Mouse (Mus musculus) thymus, postnatal 4 days (tissue): ENCODE measurements around the gene Mbtps1.
A peak's percentile ranks its signal among the peaks of the same experiment; 100 is the strongest.

Experiments used
- DNase-seq: peaks from one replicate; pipeline ENCODE4 v3.0.0; 2021

The Mbtps1 gene

DNA sequence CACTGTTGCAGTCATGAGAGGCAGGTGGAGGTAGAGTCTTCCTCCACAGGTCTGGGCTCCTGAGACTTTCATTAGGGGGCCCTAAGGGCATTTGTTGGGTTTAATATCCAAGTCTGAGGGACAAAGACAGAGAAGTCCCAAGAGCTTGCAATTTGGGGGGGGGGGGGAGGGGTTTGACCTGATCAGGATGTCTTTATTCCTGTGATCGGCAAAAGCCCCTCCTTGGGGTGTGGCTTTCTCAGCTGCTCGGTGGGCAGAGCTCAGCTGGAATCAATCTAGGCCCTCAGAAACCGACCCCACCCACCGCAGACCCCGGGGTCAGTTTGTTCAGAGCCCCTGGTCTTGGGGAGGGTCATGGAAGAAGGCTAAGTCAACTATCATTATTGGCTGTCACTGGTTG lies 56.9 kb downstream of the Mbtps1 start, which contains the start of gene Slc38a8:
Gene Slc38a8, minus strand, starts transcription at position 101 of the 400 bp plus-strand sequence.
- no peak for DNase-seq

DNA sequence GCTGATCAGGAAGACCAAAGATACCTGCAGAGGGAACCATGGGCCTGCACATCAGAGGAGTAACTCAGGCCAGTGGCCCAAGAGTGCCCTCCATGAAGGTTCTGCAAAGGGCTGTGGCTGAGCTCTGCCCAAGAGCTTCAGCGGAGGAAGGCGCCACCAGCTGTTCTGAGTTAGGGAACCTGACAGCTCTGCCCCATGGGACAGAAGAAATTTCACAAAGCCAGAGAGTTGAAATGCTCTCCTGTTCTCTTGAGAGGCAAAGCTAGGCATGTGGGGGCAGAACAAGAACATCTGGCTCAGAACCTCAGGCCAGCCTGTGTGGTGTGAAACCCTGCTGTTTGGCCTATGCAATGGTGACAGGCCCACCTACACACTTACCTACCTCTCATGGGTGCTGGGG lies 58.7 kb downstream of the Mbtps1 start:
- DNase-seq = no peak

DNA sequence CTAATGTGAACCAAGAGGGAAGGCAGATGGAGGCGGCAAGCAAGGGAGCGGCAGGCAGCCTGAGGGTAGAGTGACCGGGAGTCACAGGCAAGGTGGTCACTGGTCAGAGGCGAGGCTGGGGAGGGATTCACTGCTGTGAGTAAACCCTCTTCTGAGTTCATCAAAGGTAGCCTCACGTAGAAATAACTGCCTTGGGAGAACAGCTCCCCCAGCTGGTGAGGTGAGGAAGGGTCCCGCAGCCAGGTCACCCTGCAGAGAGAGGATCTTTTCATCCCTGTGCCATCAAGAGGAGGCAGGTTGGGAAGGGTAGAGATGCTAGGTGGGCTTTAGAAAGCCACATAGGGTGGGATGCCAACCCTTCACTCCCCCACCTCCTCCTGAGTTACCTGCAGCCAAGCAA lies 61.7 kb downstream of the Mbtps1 start:
- peak; percentile 80 for DNase-seq

DNA sequence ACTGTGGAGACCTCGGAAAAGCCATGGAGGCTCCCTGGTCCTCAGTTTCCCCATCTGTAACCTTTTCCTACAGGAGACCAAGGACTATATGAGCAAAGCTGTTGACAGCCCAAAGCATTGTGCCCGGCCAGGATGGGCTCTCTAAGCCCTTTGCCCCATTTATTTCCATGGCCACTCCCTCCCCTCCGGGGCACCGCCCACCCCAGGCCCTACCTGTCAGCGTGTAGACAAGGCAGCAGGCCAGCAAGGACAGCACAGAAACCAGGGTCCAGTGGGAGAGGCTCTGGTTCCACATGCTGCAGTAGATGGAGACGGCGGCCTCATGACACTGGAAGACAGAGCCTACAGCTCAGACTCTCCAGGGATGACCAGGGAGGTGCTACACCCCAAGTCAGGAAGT lies 71.4 kb downstream of the Mbtps1 start:
- DNase-seq = no peak

DNA sequence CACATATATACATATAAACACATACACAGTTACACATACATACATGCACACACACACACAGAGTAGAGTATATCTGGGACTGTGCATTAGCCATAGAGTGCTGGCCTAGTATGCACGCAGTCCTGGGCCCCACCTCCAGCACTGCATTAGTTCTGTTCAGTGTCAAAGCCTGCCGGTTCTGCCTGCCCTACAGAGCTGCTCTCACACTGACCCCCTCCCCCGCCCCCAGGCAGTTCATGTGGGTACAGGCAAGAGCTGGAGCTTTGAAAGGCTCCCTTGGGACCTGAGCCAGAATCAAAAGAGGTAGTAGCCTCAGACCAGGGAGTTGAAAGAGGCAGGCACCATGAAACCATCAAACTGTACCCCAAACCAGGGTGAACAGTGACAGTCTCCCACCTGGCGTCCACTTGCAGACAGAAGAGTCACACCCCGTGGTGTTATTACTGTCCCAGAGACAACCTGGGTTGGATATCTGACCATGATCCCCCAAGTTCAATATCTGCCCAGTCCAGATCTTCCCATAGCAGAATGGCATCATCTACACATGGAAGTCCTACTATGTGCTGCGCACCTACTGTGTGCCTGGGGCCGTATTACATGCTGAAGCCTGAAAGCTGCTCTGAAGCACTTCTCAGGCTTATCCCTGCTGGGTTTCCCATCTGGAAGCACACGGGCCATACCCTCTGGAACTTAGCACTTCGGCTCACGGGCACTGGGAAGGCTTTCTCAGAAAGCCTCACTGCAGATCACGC lies 74.2 kb downstream of the Mbtps1 start:
- no peak for DNase-seq

DNA sequence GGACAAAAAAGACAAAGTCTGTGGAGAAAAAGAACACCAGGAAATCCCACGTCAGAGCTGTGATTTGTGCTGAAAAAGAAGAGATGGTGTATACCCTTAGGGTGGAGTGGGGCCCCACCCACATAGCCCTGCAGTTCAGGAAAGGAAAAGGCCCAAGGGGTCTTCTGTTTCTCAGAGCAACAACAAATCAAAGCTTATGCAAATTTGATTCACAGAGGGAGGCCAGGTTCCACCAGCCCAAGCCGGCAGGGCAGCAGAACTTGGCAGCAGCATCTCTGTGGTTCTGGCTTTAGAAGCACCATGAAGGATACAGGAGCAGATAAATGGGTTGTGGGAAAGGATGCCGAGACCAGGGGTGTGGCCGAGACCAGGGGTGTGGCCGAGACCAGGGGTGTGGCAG lies 79.9 kb downstream of the Mbtps1 start:
- no peak for DNase-seq

DNA sequence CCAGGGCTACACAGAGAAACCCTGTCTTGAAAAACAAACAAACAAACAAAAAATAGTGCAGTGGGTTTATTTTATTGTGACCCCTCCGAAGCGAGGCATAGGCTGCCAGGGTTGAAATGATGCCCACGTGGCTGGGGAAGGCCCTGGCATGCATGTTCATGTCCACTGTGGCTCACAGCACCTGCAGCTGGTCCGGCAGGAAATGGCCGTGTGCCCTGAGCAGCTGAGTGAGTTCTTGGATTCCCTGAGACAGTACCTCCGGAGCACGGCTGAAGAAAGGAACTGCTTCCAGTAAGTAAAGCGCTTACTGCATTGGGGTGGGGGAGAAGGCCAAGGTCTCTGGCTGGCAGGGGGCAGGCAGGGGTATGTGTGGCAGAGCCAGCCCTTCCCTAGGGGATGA lies 90.4 kb downstream of the Mbtps1 start:
- DNase-seq = no peak

DNA sequence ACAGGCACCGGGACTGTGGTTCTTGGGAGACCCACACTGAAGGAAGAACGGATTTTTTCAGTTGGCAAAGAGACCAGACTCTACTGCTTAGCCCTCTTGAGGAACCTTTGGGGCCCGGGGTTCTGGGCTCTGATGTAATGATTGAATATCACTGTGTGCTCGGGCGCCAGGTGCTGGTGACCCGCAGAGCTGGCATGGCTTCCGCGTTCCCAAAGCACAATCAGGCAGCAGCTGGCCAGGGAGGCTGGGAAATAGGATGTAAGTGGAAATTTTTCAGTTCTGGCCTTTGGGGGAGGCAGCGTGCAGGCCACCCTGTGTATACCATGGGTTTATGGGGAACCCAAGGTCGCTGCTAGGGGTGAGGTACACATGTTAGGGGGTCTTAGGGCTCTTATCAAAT lies 91.7 kb downstream of the Mbtps1 start:
- DNase-seq = no peak

DNA sequence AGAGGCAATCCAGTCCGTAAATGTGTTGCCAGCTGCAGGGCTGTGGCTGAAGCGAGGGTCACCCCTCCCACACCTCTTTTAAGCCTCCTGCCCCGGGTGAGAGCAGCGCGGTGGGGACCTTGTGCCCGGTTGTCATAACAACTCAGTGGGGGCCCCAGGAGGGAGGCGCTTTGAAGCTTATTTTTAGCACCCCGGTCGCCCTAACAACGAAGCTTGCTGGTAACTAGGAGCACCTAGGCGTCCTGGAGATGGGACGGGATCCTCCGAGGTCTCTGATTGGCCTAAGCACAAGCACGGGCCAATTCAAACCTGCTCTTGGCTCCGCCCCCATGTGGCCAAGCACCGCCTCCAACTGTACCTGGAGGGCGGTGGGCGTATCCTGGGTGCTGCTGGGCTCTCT lies 92.4 kb downstream of the Mbtps1 start:
- peak; percentile 67 for DNase-seq

DNA sequence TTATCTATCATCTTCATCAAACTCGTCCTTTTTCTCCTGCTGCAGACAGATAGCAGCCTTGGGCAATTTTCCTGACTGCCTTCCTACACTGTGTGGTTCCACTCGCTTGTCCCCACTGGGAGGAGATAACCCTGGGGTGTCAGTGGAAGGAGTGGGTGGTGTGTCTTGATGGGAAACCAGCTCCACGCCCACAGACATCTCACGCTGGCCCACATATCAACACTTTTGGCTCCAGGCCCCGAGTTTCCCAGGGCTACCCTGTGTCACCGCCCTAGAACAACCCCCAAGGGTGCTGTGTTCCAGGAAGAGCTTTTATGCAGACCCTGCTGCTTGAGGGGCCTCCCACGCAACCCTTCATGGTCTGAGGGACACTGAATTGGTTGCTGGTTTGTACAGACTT lies 94.8 kb downstream of the Mbtps1 start:
- DNase-seq = no peak

DNA sequence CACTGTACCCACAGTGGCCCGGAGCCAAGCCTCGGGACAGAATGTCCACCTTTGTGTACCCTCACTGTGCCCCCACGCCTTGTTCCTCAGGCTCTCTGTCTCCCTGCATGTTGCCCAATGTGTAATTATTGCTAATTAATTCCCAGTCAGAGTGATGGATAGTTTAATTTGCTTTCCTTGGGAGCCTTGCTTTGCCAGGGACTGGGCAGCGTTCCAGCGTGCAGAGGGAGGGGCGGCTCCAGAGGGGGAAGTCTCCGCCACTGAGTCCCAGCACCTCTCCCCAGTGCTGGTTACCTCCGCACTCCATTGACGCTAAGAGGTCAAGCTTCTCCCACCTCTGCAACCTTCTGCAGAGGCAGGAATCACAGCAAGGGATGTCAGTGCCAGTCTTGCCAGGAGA lies 97.2 kb downstream of the Mbtps1 start:
- no peak for DNase-seq

DNA sequence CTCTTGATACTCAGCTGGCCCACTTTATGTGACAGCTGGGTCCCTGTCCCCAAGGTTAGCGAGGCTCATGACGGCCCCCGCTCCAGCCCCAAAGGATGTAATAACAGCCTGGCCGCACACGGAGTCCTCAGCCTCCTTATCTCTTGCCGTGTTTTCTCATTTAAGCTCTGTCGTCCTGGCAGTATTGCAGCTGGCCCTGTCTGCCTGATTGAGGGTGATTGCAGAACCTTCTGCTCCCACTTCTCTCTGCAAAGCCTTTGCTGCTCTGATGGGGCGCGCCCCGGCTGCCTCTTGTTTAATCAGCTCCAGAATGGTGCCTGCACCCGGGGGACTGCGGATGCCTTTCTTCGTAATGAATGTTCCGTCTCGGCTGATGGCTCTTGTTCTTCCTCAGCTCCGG lies 98.8 kb downstream of the Mbtps1 start:
- no peak for DNase-seq
